Mouse (Mus musculus): Measurements from ENCODE around the gene B130006D01Rik. TPM values are rescaled to one million over a fixed set of nuclear protein-coding genes. Genes with fewer than 3 reads are reported as not detected.
A peak's percentile ranks its signal among the peaks of the same experiment; 100 is the strongest.

Gene B130006D01Rik
- polyA plus RNA-seq, 1 experiment from 2014 or later: 0.33 TPM

- H3K27ac ChIP-seq (ENCODE audit: low read length): peak overlapping the region; percentile 93
- H3K27me3 ChIP-seq (ENCODE audit: control insufficient read depth, insufficient read depth, low read depth, low read length): no peaks in the 10 kb centered on the region
- H3K9ac ChIP-seq (ENCODE audit: low read depth, low read length): peak overlapping the region; percentile 90
- H3K9me3 ChIP-seq (replicated peaks; ENCODE audit: control insufficient read depth, low read length): no peaks in the 10 kb centered on the region
- 5% methylated on average over 12 of the region's 12 CpGs for WGBS (ENCODE audit: insufficient replicate concordance)
- peak overlapping the region; percentile 84 for H3K4me3 ChIP-seq (ENCODE audit: low read depth, low read length)
- ATAC-seq (ENCODE audit: low read depth): no peak; the same call in 1 of the 2 replicates
- H3K36me3 ChIP-seq (ENCODE audit: control insufficient read depth, insufficient read depth): no peaks in the 10 kb centered on the region
- H3K4me2 ChIP-seq (ENCODE audit: low read depth, low read length): peak overlapping the region; percentile 97
- peaks cover 35% of the 10 kb centered on the region for H3K4me1 ChIP-seq (ENCODE audit: control insufficient read depth, low read depth, low read length)
These were observed 11.3 kb upstream of the B130006D01Rik start for GRCm38 (mm10) chr11:95712085-95712562.

DNA sequence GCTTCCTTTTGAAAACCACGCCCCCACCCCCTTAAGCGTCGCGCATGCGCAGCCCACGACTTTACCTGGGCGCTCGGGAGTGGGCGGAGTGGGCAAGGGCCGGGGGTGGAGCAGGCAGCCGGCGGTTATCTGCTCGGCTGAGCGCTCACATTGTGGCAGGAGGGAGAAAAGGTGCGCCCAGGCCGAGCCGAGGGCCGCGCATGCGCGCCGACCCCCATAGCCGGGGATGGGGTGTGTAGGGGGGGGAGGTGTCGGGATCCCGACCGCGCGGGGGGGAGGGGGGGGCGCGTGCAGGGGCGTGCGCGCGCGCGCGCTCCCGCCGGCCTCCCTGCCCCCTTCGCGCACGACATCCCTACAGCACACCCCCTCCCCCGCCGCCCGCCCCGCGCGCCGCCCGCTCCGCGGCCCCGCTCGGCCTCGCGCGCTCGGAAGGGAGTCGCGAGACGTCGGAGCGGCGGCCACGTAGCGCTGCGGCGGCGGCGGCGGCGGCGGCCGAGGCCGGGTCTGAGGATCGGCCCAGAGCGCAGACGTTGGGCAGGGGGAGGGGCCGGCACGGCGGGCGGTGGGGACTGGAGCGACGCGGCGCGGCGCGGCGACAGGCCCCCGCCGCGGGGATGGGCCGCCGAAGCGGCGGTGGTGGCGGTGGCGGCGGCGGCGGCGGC is 10.7 kb upstream of the B130006D01Rik start, which contains the start of gene Zfp652:
TSS of gene Zfp652 (plus strand) at position 111 of the 662 bp plus-strand sequence.
- H3K36me3 ChIP-seq (ENCODE audit: control insufficient read depth, insufficient read depth): no peaks in the 10 kb centered on the region
- H3K4me2 ChIP-seq (ENCODE audit: low read depth, low read length): peak within 1 kb of the TSS; percentile 97
- peak within 1 kb of the TSS; percentile 93 for H3K27ac ChIP-seq (ENCODE audit: low read length)
- H3K4me1 ChIP-seq (ENCODE audit: control insufficient read depth, low read depth, low read length): peaks cover 32% of the 10 kb centered on the region
- under 1% methylated on average over 42 of the region's 103 CpGs for WGBS (ENCODE audit: insufficient replicate concordance)
- peak within 1 kb of the TSS; percentile 84 for H3K4me3 ChIP-seq (ENCODE audit: low read depth, low read length)
- peak; percentile 91 for ATAC-seq (ENCODE audit: low read depth)
- peak within 1 kb of the TSS; percentile 90 for H3K9ac ChIP-seq (ENCODE audit: low read depth, low read length)
- no peaks in the 10 kb centered on the region for H3K9me3 ChIP-seq (replicated peaks; ENCODE audit: control insufficient read depth, low read length)
- no peaks in the 10 kb centered on the region for H3K27me3 ChIP-seq (ENCODE audit: control insufficient read depth, insufficient read depth, low read depth, low read length)

DNA sequence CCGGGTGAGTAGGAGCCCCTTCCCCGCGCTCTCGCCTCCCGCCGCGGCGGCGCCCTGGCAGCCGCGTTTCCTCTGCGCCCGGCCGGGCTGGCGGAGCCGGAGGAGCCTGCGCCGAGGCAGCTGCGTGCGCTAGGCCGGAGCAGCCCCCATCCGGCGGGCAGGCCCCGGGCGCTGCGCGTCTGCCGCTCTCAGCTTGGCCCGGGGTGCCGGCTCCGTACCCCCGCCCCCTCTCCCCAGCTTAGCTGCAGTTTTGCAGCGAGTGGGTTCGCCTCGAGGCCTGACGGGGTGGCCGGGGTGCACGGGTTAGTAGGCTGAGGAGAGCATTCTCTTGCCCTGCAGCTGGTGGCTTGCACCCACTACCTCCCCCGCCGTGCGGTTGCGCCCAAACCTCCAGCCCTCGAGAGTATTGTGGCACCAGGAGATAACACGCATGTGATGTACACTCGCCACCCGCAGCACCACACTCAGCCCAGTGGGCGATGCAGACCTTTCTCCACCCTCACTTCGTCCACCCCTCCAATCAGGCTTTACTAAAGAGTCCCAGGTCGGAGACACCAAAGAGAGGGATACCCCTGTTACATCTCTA is 10.1 kb upstream of the B130006D01Rik start:
- 0% methylated on average over 40 of the region's 49 CpGs for WGBS (ENCODE audit: insufficient replicate concordance)
- H3K9me3 ChIP-seq (replicated peaks; ENCODE audit: control insufficient read depth, low read length): no peaks in the 10 kb centered on the region

GRCm38 (mm10) chr11:95713811-95714241 is 9.6 kb upstream of the B130006D01Rik start:
- Histone ChIP-seq H3K27me3 (ENCODE audit: control insufficient read depth, insufficient read depth, low read depth, low read length) (no peaks in the 10 kb centered on the region), H3K9me3 (replicated peaks; ENCODE audit: control insufficient read depth, low read length) (no peaks in the 10 kb centered on the region), H3K27ac (ENCODE audit: low read length) (peak overlapping the region; percentile 93), H3K36me3 (ENCODE audit: control insufficient read depth, insufficient read depth) (no peaks in the 10 kb centered on the region), H3K4me1 (ENCODE audit: control insufficient read depth, low read depth, low read length) (peaks cover 31% of the 10 kb centered on the region), H3K9ac (ENCODE audit: low read depth, low read length) (peak overlapping the region; percentile 90), H3K4me2 (ENCODE audit: low read depth, low read length) (peak overlapping the region; percentile 97), H3K4me3 (ENCODE audit: low read depth, low read length) (peak overlapping the region; percentile 84)
- under 1% methylated on average over 13 of the region's 13 CpGs for WGBS (ENCODE audit: insufficient replicate concordance)
- no peak for ATAC-seq (ENCODE audit: low read depth)

More for the DNA sequence above, 10.1 kb upstream of the B130006D01Rik start:
- Histone ChIP-seq H3K27ac (ENCODE audit: low read length) (peak overlapping the region; percentile 93), H3K4me2 (ENCODE audit: low read depth, low read length) (peak overlapping the region; percentile 97), H3K4me3 (ENCODE audit: low read depth, low read length) (peak overlapping the region; percentile 84), H3K4me1 (ENCODE audit: control insufficient read depth, low read depth, low read length) (peaks cover 31% of the 10 kb centered on the region), H3K36me3 (ENCODE audit: control insufficient read depth, insufficient read depth) (no peaks in the 10 kb centered on the region), H3K9ac (ENCODE audit: low read depth, low read length) (peak overlapping the region; percentile 90), H3K27me3 (ENCODE audit: control insufficient read depth, insufficient read depth, low read depth, low read length) (no peaks in the 10 kb centered on the region)
- ATAC-seq (ENCODE audit: low read depth): peak; percentile 43

GRCm38 (mm10) chr11:95714411-95714810 is 9.0 kb upstream of the B130006D01Rik start:
- H3K4me3 ChIP-seq (ENCODE audit: low read depth, low read length): peak overlapping the region; percentile 84
- H3K36me3 ChIP-seq (ENCODE audit: control insufficient read depth, insufficient read depth): no peaks in the 10 kb centered on the region
- H3K4me2 ChIP-seq (ENCODE audit: low read depth, low read length): peak overlapping the region; percentile 97
- peak overlapping the region; percentile 90 for H3K9ac ChIP-seq (ENCODE audit: low read depth, low read length)
- no peaks in the 10 kb centered on the region for H3K9me3 ChIP-seq (replicated peaks; ENCODE audit: control insufficient read depth, low read length)
- H3K27me3 ChIP-seq (ENCODE audit: control insufficient read depth, insufficient read depth, low read depth, low read length): no peaks in the 10 kb centered on the region
- no peak for ATAC-seq (ENCODE audit: low read depth)
- H3K27ac ChIP-seq (ENCODE audit: low read length): peak overlapping the region; percentile 93
- peaks cover 32% of the 10 kb centered on the region for H3K4me1 ChIP-seq (ENCODE audit: control insufficient read depth, low read depth, low read length)
- WGBS (ENCODE audit: insufficient replicate concordance): 13% methylated on average over 7 of the region's 7 CpGs

DNA sequence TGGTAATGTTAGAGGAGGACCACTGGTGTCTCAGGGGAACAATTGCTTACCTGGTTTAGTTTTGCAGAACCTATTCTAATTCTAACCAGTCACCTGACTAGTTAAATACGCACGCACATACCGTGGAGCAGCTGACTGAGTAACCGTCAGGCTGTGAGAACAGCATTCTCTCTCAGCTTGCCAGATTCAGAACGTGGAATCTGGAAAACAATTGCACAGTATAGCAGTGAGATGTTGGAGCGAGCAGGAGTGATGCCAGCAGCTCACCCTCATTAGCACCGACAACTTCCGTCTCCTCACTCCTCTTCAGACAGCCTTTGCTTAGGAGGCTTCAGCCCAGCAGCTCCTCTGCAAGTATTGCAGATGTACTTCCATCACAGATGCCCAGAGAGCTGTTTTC is 7.3 kb upstream of the B130006D01Rik start:
- no peak for ATAC-seq (ENCODE audit: low read depth)
- Histone ChIP-seq H3K4me3 (ENCODE audit: low read depth, low read length) (no peak overlapping the region), H3K27ac (ENCODE audit: low read length) (no peak overlapping the region), H3K4me1 (ENCODE audit: control insufficient read depth, low read depth, low read length) (peaks cover 33% of the 10 kb centered on the region), H3K9ac (ENCODE audit: low read depth, low read length) (no peak overlapping the region), H3K36me3 (ENCODE audit: control insufficient read depth, insufficient read depth) (no peaks in the 10 kb centered on the region), H3K27me3 (ENCODE audit: control insufficient read depth, insufficient read depth, low read depth, low read length) (no peaks in the 10 kb centered on the region), H3K4me2 (ENCODE audit: low read depth, low read length) (no peak overlapping the region), H3K9me3 (replicated peaks; ENCODE audit: control insufficient read depth, low read length) (no peaks in the 10 kb centered on the region)
- 80% methylated on average over 8 of the region's 8 CpGs for WGBS (ENCODE audit: insufficient replicate concordance)

DNA sequence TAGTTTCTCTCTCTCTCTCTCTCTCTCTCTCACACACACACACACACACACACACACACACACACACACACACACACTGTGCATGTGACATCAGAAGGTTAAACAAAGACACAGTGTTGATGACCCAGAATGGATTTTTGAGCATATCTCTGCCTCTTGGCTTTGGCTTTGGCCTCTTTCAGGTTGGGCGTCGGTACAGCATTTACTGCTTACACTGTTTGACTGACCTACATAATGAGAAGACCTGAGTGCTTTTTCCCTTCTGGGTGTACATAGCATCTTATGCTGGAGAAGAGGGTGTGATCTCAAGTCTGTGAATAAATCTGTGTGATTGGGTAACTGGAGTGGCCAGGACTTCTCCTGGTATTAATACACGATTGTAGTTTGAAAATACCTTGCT is 4.0 kb upstream of the B130006D01Rik start:
- no peak overlapping the region for H3K4me3 ChIP-seq (ENCODE audit: low read depth, low read length)
- peaks cover 24% of the 10 kb centered on the region for H3K4me1 ChIP-seq (ENCODE audit: control insufficient read depth, low read depth, low read length)
- no peak overlapping the region for H3K4me2 ChIP-seq (ENCODE audit: low read depth, low read length)
- H3K36me3 ChIP-seq (ENCODE audit: control insufficient read depth, insufficient read depth): no peaks in the 10 kb centered on the region
- no peak overlapping the region for H3K9ac ChIP-seq (ENCODE audit: low read depth, low read length)
- no peak overlapping the region for H3K27ac ChIP-seq (ENCODE audit: low read length)
- H3K27me3 ChIP-seq (ENCODE audit: control insufficient read depth, insufficient read depth, low read depth, low read length): no peaks in the 10 kb centered on the region
- 71% methylated on average over 3 of the region's 3 CpGs for WGBS (ENCODE audit: insufficient replicate concordance)
- 0 out of 2 replicates have a peak, but pooled peaks have one; percentile 19 for ATAC-seq (ENCODE audit: low read depth)
- no peaks in the 10 kb centered on the region for H3K9me3 ChIP-seq (replicated peaks; ENCODE audit: control insufficient read depth, low read length)

DNA sequence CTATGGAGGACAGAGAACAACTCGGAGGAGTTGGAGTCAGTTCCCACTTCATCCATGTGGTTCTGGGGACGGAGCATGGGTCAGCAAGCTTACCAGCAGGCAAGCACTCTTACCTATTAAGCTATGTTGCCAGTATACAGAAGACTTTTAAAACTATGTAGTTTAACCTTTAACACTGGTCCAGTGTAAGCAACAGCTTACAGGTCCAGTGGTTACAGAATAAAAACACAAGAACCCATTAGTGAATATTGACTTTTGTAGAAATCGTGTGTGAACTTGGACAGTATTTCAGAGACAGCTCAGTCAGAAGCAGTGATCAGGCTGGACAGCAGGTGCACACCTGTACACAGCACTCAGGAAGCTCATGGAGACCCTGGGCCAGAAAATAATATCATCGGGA is 1.1 kb downstream of the B130006D01Rik start:
- H3K4me1 ChIP-seq (ENCODE audit: control insufficient read depth, low read depth, low read length): peaks cover 16% of the 10 kb centered on the region
- H3K27ac ChIP-seq (ENCODE audit: low read length): 0 out of 2 replicates have a peak overlapping the region, but pooled peaks have one; percentile 19
- H3K36me3 ChIP-seq (ENCODE audit: control insufficient read depth, insufficient read depth): no peaks in the 10 kb centered on the region
- H3K4me3 ChIP-seq (ENCODE audit: low read depth, low read length): no peak overlapping the region
- H3K4me2 ChIP-seq (ENCODE audit: low read depth, low read length): no peak overlapping the region
- WGBS (ENCODE audit: insufficient replicate concordance): 81% methylated on average over 4 of the region's 4 CpGs
- no peaks in the 10 kb centered on the region for H3K9me3 ChIP-seq (replicated peaks; ENCODE audit: control insufficient read depth, low read length)
- no peaks in the 10 kb centered on the region for H3K27me3 ChIP-seq (ENCODE audit: control insufficient read depth, insufficient read depth, low read depth, low read length)
- H3K9ac ChIP-seq (ENCODE audit: low read depth, low read length): no peak overlapping the region
- ATAC-seq (ENCODE audit: low read depth): peak; percentile 70

- no peaks in the 10 kb centered on the region for H3K36me3 ChIP-seq (ENCODE audit: control insufficient read depth, insufficient read depth)
- no peaks in the 10 kb centered on the region for H3K9me3 ChIP-seq (replicated peaks; ENCODE audit: control insufficient read depth, low read length)
- peaks cover 16% of the 10 kb centered on the region for H3K4me1 ChIP-seq (ENCODE audit: control insufficient read depth, low read depth, low read length)
- no peaks in the 10 kb centered on the region for H3K27me3 ChIP-seq (ENCODE audit: control insufficient read depth, insufficient read depth, low read depth, low read length)
- no peak overlapping the region for H3K9ac ChIP-seq (ENCODE audit: low read depth, low read length)
- WGBS (ENCODE audit: insufficient replicate concordance): 71% methylated on average over 4 of the region's 4 CpGs
- no peak overlapping the region for H3K27ac ChIP-seq (ENCODE audit: low read length)
- ATAC-seq (ENCODE audit: low read depth): no peak
- no peak overlapping the region for H3K4me3 ChIP-seq (ENCODE audit: low read depth, low read length)
- no peak overlapping the region for H3K4me2 ChIP-seq (ENCODE audit: low read depth, low read length)
These were observed 2.8 kb downstream of the B130006D01Rik start for GRCm38 (mm10) chr11:95726156-95726555.

Measured in liver, embryonic 16.5 days (tissue).